Mouse (Mus musculus) cerebellum, adult 2 months (tissue): ENCODE data around the gene Ciao2a.

Source experiments
- CTCF ChIP-seq: fragments of 200-500 bp; IDR thresholded peaks from 2 replicates; pipeline ENCODE4 v1.5.1; 2011; ENCODE audit warnings: low read depth, mild to moderate bottlenecking, control low read depth, low read length, moderate library complexity, borderline replicate concordance; ENCODE audit not compliant: insufficient read depth
- POLR2A ChIP-seq: fragments of 200-500 bp; IDR thresholded peaks from 2 replicates; pipeline ENCODE4 v1.6.1; 2011; ENCODE audit warnings: low read length, control low read depth, borderline replicate concordance; ENCODE audit not compliant: insufficient read depth

DNA sequence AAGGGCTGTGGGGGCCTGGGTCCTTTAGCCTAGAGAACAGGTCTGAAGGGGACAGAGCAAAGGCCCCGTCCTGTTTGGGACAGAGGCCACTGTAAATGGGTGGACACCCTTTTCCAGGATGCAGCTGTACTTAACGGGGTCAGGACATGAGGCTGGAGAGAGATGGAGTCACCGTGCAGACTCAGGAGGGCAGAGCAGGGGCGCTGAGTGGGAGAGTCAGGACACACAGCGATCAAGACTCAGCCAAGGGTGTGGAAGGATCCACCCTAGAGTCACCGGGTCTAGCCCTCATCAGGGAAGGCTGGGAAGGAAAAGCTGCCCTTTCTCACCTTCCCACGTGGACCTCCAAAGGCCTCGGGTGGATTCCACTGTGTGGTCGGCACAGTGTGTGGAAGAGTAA lies 25.6 kb downstream of the Ciao2a start:
- TF ChIP-seq CTCF, result no peak
- TF ChIP-seq POLR2A, result no peak
